Mouse (Mus musculus): Measurements from ENCODE around the gene Rai1. TPM values are rescaled to one million over a fixed set of nuclear protein-coding genes. Genes with fewer than 3 reads are reported as not detected.

The Rai1 gene
- polyA plus RNA-seq, 1 experiment from 2014 or later, result 16.1 TPM

GRCm38 (mm10) chr11:60229821-60230220 lies 125.0 kb downstream of the Rai1 start:
- 63% methylated on average over 13 of the region's 13 CpGs for WGBS
- peak; percentile 75; the same call in 1 of the 2 replicates for ATAC-seq (ENCODE audit: insufficient read depth, low FRiP score)
- H3K36me3 ChIP-seq (ENCODE audit: control insufficient read depth, insufficient read depth, low read length), result no peaks in the 10 kb centered on the region
- peak overlapping the region; percentile 61; the same call in 1 of the 2 replicates for H3K27ac ChIP-seq (ENCODE audit: low read length)
- H3K27me3 ChIP-seq (ENCODE audit: control insufficient read depth, insufficient read depth, low read length), result no peaks in the 10 kb centered on the region
- H3K9ac ChIP-seq (ENCODE audit: low read length), result peak overlapping the region; percentile 36; the same call in 1 of the 2 replicates
- H3K9me3 ChIP-seq (replicated peaks; ENCODE audit: control insufficient read depth, low read length), result no peaks in the 10 kb centered on the region
- no peaks in the 10 kb centered on the region for H3K4me1 ChIP-seq (ENCODE audit: control insufficient read depth, insufficient read depth, low read length)
- peak overlapping the region; percentile 15; the same call in 1 of the 2 replicates for H3K4me2 ChIP-seq (ENCODE audit: low read depth, low read length)
- H3K4me3 ChIP-seq (replicated peaks; ENCODE audit: low read length), result no peak overlapping the region

GRCm38 (mm10) chr11:60230512-60230911 lies 125.7 kb downstream of the Rai1 start:
- no peaks in the 10 kb centered on the region for H3K4me1 ChIP-seq (ENCODE audit: control insufficient read depth, insufficient read depth, low read length)
- peak overlapping the region; percentile 61 for H3K27ac ChIP-seq (ENCODE audit: low read length)
- no peaks in the 10 kb centered on the region for H3K9me3 ChIP-seq (replicated peaks; ENCODE audit: control insufficient read depth, low read length)
- no peaks in the 10 kb centered on the region for H3K36me3 ChIP-seq (ENCODE audit: control insufficient read depth, insufficient read depth, low read length)
- no peak overlapping the region for H3K4me3 ChIP-seq (replicated peaks; ENCODE audit: low read length)
- 0 out of 2 replicates have a peak, but pooled peaks have one; percentile 5 for ATAC-seq (ENCODE audit: insufficient read depth, low FRiP score)
- no peak overlapping the region for H3K9ac ChIP-seq (ENCODE audit: low read length)
- H3K4me2 ChIP-seq (ENCODE audit: low read depth, low read length), result no peak overlapping the region
- WGBS, result 86% methylated on average over 7 of the region's 7 CpGs
- H3K27me3 ChIP-seq (ENCODE audit: control insufficient read depth, insufficient read depth, low read length), result no peaks in the 10 kb centered on the region

GRCm38 (mm10) chr11:60231326-60231725 lies 126.5 kb downstream of the Rai1 start:
- WGBS, result 77% methylated on average over 3 of the region's 3 CpGs
- no peak overlapping the region for H3K4me3 ChIP-seq (replicated peaks; ENCODE audit: low read length)

GRCm38 (mm10) chr11:60231951-60232350 lies 127.1 kb downstream of the Rai1 start:
- Histone ChIP-seq H3K9ac (ENCODE audit: low read length) (no peak overlapping the region), H3K27ac (ENCODE audit: low read length) (no peak overlapping the region), H3K4me2 (ENCODE audit: low read depth, low read length) (no peak overlapping the region), H3K36me3 (ENCODE audit: control insufficient read depth, insufficient read depth, low read length) (no peaks in the 10 kb centered on the region), H3K27me3 (ENCODE audit: control insufficient read depth, insufficient read depth, low read length) (no peaks in the 10 kb centered on the region), H3K9me3 (replicated peaks; ENCODE audit: control insufficient read depth, low read length) (no peaks in the 10 kb centered on the region), H3K4me1 (ENCODE audit: control insufficient read depth, insufficient read depth, low read length) (no peaks in the 10 kb centered on the region), H3K4me3 (replicated peaks; ENCODE audit: low read length) (no peak overlapping the region)
- 48% methylated on average over 4 of the region's 4 CpGs for WGBS
- no peak for ATAC-seq (ENCODE audit: insufficient read depth, low FRiP score)

More at GRCm38 (mm10) chr11:60231326-60231725, 126.5 kb downstream of the Rai1 start:
- Histone ChIP-seq H3K36me3 (ENCODE audit: control insufficient read depth, insufficient read depth, low read length) (no peaks in the 10 kb centered on the region), H3K4me1 (ENCODE audit: control insufficient read depth, insufficient read depth, low read length) (no peaks in the 10 kb centered on the region), H3K9me3 (replicated peaks; ENCODE audit: control insufficient read depth, low read length) (no peaks in the 10 kb centered on the region), H3K27me3 (ENCODE audit: control insufficient read depth, insufficient read depth, low read length) (no peaks in the 10 kb centered on the region), H3K27ac (ENCODE audit: low read length) (no peak overlapping the region), H3K9ac (ENCODE audit: low read length) (no peak overlapping the region), H3K4me2 (ENCODE audit: low read depth, low read length) (no peak overlapping the region)
- ATAC-seq (ENCODE audit: insufficient read depth, low FRiP score), result no peak

GRCm38 (mm10) chr11:60232441-60233058 lies 127.7 kb downstream of the Rai1 start:
- no peaks in the 10 kb centered on the region for H3K36me3 ChIP-seq (ENCODE audit: control insufficient read depth, insufficient read depth, low read length)
- ATAC-seq (ENCODE audit: insufficient read depth, low FRiP score), result no peak
- no peaks in the 10 kb centered on the region for H3K4me1 ChIP-seq (ENCODE audit: control insufficient read depth, insufficient read depth, low read length)
- H3K27ac ChIP-seq (ENCODE audit: low read length), result no peak overlapping the region
- H3K27me3 ChIP-seq (ENCODE audit: control insufficient read depth, insufficient read depth, low read length), result no peaks in the 10 kb centered on the region
- no peak overlapping the region for H3K9ac ChIP-seq (ENCODE audit: low read length)
- no peaks in the 10 kb centered on the region for H3K9me3 ChIP-seq (replicated peaks; ENCODE audit: control insufficient read depth, low read length)
- H3K4me3 ChIP-seq (replicated peaks; ENCODE audit: low read length), result no peak overlapping the region
- no peak overlapping the region for H3K4me2 ChIP-seq (ENCODE audit: low read depth, low read length)
- 79% methylated on average over 14 of the region's 14 CpGs for whole genome bisulfite sequencing

- H3K27ac ChIP-seq (ENCODE audit: low read length), result no peak overlapping the region
- H3K4me3 ChIP-seq (replicated peaks; ENCODE audit: low read length), result no peak overlapping the region
- no peak overlapping the region for H3K4me2 ChIP-seq (ENCODE audit: low read depth, low read length)
- H3K27me3 ChIP-seq (ENCODE audit: control insufficient read depth, insufficient read depth, low read length), result no peaks in the 10 kb centered on the region
- WGBS, result 68% methylated on average over 8 of the region's 8 CpGs
- H3K9me3 ChIP-seq (replicated peaks; ENCODE audit: control insufficient read depth, low read length), result no peaks in the 10 kb centered on the region
- H3K9ac ChIP-seq (ENCODE audit: low read length), result no peak overlapping the region
- H3K4me1 ChIP-seq (ENCODE audit: control insufficient read depth, insufficient read depth, low read length), result no peaks in the 10 kb centered on the region
- no peak for ATAC-seq (ENCODE audit: insufficient read depth, low FRiP score)
- H3K36me3 ChIP-seq (ENCODE audit: control insufficient read depth, insufficient read depth, low read length), result no peaks in the 10 kb centered on the region
These were observed 128.4 kb downstream of the Rai1 start for GRCm38 (mm10) chr11:60233235-60233634.

- no peak overlapping the region for H3K4me3 ChIP-seq (replicated peaks; ENCODE audit: low read length)
- H3K4me1 ChIP-seq (ENCODE audit: control insufficient read depth, insufficient read depth, low read length), result no peaks in the 10 kb centered on the region
- ATAC-seq (ENCODE audit: insufficient read depth, low FRiP score), result no peak
- WGBS, result 74% methylated on average over 5 of the region's 5 CpGs
- H3K9ac ChIP-seq (ENCODE audit: low read length), result no peak overlapping the region
- H3K27ac ChIP-seq (ENCODE audit: low read length), result no peak overlapping the region
- H3K27me3 ChIP-seq (ENCODE audit: control insufficient read depth, insufficient read depth, low read length), result no peaks in the 10 kb centered on the region
- 0 out of 2 replicates have a peak, but pooled peaks cover 3% of the 10 kb centered on the region for H3K36me3 ChIP-seq (ENCODE audit: control insufficient read depth, insufficient read depth, low read length)
- no peaks in the 10 kb centered on the region for H3K9me3 ChIP-seq (replicated peaks; ENCODE audit: control insufficient read depth, low read length)
- H3K4me2 ChIP-seq (ENCODE audit: low read depth, low read length), result no peak overlapping the region
These were observed 130.5 kb downstream of the Rai1 start for GRCm38 (mm10) chr11:60235351-60235750.

- no peak overlapping the region for H3K4me2 ChIP-seq (ENCODE audit: low read depth, low read length)
- H3K4me1 ChIP-seq (ENCODE audit: control insufficient read depth, insufficient read depth, low read length), result no peaks in the 10 kb centered on the region
- H3K4me3 ChIP-seq (replicated peaks; ENCODE audit: low read length), result no peak overlapping the region
- H3K9ac ChIP-seq (ENCODE audit: low read length), result no peak overlapping the region
- H3K36me3 ChIP-seq (ENCODE audit: control insufficient read depth, insufficient read depth, low read length), result peaks cover 11% of the 10 kb centered on the region; the same call in 1 of the 2 replicates
- ATAC-seq (ENCODE audit: insufficient read depth, low FRiP score), result no peak
- no peaks in the 10 kb centered on the region for H3K9me3 ChIP-seq (replicated peaks; ENCODE audit: control insufficient read depth, low read length)
- 79% methylated on average over 4 of the region's 4 CpGs for WGBS
- no peak overlapping the region for H3K27ac ChIP-seq (ENCODE audit: low read length)
- H3K27me3 ChIP-seq (ENCODE audit: control insufficient read depth, insufficient read depth, low read length), result no peaks in the 10 kb centered on the region
These were observed 135.7 kb downstream of the Rai1 start for GRCm38 (mm10) chr11:60240509-60240908.

- H3K9me3 ChIP-seq (replicated peaks; ENCODE audit: control insufficient read depth, low read length), result no peaks in the 10 kb centered on the region
- H3K36me3 ChIP-seq (ENCODE audit: control insufficient read depth, insufficient read depth, low read length), result peaks cover 11% of the 10 kb centered on the region; the same call in 1 of the 2 replicates
- no peak for ATAC-seq (ENCODE audit: insufficient read depth, low FRiP score)
- H3K4me3 ChIP-seq (replicated peaks; ENCODE audit: low read length), result no peak overlapping the region
- no peak overlapping the region for H3K9ac ChIP-seq (ENCODE audit: low read length)
- H3K27me3 ChIP-seq (ENCODE audit: control insufficient read depth, insufficient read depth, low read length), result no peaks in the 10 kb centered on the region
- no peak overlapping the region for H3K4me2 ChIP-seq (ENCODE audit: low read depth, low read length)
- H3K27ac ChIP-seq (ENCODE audit: low read length), result no peak overlapping the region
- WGBS, result 61% methylated on average over 11 of the region's 11 CpGs
- H3K4me1 ChIP-seq (ENCODE audit: control insufficient read depth, insufficient read depth, low read length), result 0 out of 2 replicates have a peak, but pooled peaks cover 3% of the 10 kb centered on the region
These were observed 139.8 kb downstream of the Rai1 start for GRCm38 (mm10) chr11:60244503-60245143.
